Mouse (Mus musculus): ENCODE data around the gene Mrgprb2.

The Mrgprb2 gene

DNA sequence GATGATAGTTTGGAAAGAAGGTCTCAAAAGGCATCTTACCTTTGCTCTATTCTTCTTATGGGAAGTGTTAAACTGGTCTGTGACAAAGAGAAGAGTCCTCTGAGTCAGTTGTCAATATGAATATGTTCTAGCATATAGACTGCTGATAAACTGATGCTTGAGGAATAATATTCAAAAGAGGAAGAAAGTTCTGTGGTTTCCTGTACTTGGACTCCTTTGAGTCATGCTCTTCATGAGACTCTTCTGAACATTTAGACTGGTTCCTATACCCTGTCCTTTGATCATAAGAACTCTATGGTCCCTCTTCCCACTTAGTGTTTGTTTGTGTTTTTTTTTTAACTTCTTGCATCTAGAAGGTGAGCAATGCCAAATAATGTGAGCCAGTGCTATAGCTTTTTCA is at the start of gene Mrgprb2:
TSS of gene Mrgprb2 (minus strand) at position 101 of the 400 bp plus-strand sequence.
- no peak for DNase-seq
